Mouse (Mus musculus) 3T3-L1 (cell line): ENCODE measurements around the gene Nos3.
A peak's percentile ranks its signal among the peaks of the same experiment; 100 is the strongest.

Experiments used
- DNase-seq: peaks from one replicate; pipeline ENCODE4 v3.0.0-alpha.2; 2015; ENCODE audit warnings: low read depth, low spot score

The Nos3 gene

DNA sequence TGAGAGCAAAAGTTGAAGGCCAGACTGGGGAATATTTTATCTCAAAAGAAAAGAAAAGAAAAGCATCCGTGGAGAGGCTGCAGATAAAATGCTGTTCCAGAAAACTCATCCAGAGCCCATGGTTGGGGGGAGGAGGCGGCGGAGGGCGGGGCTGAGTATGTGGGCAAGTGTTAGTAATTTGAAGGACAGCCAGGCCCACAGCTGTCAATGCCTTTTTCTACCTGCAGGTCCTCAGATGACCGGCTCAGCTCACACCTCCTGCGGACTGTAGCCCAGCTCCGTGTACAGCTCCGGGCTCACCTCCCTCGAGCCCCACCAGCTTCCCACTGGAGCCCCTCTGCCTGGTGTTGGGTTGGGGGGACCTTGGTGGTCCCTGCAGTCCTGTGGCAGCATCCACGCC, 35.1 kb downstream of the Nos3 start:
- DNase-seq = no peak

- DNase-seq = no peak
Measured at GRCm38 (mm10) chr5:24400362-24400761, 35.8 kb downstream of the Nos3 start.

GRCm38 (mm10) chr5:24400911-24401605, 36.4 kb downstream of the Nos3 start:
- peak; percentile 28 for DNase-seq

DNA sequence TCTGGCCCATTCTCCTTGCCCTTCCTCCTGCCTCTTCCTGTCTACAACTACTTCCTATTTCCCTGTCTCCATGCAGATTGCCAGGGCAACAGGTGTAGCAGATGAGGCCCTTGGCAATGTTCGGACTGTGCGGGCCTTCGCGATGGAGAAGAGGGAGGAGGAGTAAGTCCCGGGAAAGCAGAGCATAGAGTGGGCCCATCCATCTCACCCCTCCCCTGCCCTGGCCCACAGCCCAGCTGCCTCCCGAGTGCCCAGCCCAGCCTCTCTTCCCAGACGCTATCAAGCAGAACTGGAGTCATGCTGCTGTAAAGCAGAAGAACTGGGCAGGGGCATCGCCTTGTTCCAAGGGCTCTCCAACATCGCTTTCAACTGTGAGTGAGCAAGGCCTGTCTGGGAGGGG, 37.4 kb downstream of the Nos3 start:
- no peak for DNase-seq

DNA sequence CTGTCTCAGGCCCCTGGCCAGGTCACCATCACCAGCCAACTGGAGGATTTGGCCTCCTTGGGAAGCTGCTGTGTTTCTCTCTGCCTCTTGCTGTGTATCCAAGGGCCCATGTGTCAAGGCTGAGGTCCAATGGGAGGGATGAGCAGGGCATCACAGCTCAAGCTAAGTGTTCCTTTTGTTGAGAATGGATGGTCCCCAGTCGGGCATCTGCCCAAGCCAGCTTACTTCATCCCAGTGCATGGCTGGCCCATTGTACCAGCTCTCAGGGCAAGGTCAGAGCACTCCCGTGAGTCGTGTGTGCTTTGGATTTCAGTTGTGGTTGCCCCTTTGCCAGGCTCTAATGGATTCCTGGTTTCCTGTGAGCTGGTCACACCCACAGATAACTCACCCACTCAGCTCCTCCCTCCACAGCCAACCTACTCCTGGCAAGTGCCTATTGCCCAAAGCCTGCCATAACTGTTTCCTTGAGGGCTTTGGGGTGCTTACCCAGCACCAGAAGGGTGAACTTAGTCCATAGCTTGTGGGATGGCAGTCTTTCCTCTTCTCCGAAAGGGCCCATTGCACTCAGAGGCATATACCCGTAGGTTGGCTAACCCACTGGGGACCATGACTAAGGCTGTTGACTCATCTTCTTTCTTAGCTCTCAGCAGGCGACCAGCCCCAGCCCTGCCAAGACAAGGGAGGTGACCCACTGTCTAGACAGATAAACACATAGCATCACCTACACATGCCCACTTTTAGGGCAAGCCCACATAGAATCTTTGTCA, 40.2 kb downstream of the Nos3 start:
- peak; percentile 95 for DNase-seq

DNA sequence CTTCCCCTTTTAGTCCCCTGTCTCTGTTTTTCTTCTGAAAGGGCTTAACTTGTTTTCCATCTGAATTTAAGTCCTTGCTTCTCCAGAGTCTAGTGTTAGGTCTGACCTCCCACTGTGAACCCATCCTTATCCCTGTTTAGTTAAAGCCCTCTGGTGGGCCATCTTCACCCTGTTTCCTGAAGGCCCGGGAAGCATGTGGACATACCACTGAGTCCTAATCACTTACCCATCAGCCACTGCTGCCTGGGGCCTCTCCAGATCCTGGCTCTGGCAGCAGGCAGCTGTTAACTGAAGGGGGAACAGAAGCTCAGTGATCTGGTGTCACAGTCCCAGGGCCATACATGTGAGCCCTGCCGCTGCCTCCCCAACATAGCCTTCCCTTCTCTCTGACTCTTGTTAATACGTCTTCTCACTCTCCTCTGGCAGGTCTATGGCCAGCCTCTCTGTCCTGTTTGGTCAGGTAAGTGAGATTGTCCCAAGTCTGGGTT, 40.8 kb downstream of the Nos3 start:
- no peak for DNase-seq

DNA sequence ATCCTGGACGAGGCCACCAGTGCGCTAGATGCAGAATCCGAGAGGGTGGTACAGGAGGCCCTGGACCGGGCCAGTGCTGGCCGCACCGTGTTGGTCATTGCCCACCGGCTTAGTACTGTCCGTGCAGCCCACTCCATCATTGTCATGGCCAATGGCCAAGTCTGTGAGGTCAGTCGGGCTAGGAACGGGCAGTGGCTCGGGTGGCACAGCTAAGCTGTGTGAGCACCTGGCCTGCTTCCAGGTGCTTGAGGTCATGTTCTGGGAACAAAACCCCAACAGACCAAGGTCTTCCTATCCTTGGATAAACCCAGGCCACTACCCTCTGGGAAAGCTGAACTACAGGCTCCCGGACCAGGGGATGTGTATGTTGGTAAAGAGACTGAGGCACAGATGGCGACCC, 44.0 kb downstream of the Nos3 start:
- DNase-seq = no peak

DNA sequence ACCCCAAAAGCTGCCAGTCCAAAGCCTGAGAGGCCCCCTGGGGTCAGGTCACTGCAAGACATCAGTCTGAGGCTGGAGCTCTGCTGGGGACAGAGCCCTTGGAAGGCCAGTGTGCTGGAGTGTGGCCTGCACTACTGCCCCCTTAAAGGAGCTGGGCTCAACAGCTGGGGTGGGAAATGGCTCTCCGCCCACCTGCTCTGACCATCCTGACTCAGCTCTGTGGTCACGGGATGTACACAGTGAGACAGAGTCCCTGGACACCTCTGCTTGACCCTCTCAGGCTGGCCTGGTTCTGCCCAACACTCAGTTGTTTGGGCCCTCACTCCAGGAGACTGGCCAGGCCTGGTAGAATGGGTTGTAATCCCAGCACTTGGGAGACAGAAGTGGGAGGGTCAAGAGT, 44.9 kb downstream of the Nos3 start:
- DNase-seq = peak; percentile 52

DNA sequence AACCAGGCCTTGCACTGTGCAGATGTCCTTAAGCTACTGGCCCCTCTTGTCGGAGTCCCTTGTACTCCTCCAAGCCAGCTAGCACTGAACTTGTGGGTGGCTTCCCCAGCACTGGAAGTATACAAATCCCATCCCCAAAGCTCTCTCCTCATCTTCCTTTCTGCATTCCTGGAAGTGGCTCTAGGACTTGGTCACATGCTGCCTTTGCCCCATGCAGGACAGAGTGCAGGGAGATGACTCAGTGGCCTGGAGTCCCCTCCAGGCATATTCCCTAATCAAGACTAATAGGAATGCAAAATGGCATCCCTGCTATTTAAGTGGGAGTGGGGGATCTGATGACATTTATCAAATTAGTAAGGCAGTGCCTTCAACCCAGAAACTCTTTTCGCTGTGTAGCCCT, 47.5 kb downstream of the Nos3 start:
- DNase-seq = peak; percentile 63

GRCm38 (mm10) chr5:24413042-24413693, 48.6 kb downstream of the Nos3 start, which contains the start of gene Asic3:
Asic3 (plus strand) TSS chr5:24413392.
- DNase-seq = no peak

DNA sequence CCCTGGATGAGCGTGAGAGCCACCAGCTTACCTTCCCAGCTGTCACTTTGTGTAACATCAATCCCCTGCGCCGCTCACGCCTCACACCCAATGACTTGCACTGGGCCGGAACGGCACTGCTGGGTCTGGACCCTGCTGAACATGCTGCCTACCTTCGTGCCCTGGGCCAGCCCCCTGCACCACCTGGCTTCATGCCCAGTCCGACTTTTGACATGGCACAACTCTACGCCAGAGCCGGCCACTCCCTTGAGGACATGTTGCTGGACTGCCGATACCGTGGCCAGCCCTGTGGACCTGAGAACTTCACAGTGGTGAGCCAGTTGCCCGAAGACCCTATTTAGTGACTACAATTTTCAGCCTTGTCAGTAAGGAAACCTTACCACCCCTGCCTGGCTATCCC, 49.3 kb downstream of the Nos3 start:
- no peak for DNase-seq

DNA sequence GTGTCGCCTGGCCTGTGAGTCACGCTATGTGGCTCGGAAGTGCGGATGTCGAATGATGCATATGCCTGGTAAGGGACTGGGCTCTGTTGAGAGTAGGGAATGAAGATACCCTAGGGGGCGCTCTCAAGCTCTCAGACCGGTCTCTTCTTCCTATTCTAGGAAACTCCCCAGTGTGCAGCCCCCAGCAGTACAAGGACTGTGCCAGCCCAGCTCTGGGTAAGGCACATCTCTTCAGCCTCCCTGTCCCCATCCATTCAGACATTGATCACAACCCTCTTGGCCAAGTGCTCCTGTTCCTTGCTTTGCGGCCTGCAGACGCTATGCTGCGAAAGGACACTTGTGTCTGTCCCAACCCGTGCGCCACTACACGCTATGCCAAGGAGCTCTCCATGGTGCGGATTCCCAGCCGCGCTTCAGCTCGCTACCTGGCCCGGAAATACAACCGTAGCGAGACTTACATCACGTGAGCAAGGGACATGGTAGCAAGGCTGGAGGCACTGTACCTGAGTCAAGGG, 51.7 kb downstream of the Nos3 start:
- peak; percentile 73 for DNase-seq

GRCm38 (mm10) chr5:24417587-24417986, 53.0 kb downstream of the Nos3 start:
- no peak for DNase-seq

- no peak for DNase-seq
Measured at GRCm38 (mm10) chr5:24420381-24420780, 55.8 kb downstream of the Nos3 start.

GRCm38 (mm10) chr5:24423129-24424003, 58.8 kb downstream of the Nos3 start, which contains the start of the genes Cdk5 and Slc4a2:
Cdk5 (minus strand) TSS chr5:24423530.
Slc4a2 (plus strand) TSS chr5:24423837.
- DNase-seq = peak; percentile 100

- DNase-seq = no peak
Measured at GRCm38 (mm10) chr5:24424004-24424781, 59.6 kb downstream of the Nos3 start.

- DNase-seq = peak; percentile 76
Measured at GRCm38 (mm10) chr5:24424861-24425411, 60.3 kb downstream of the Nos3 start.

GRCm38 (mm10) chr5:24425421-24426036, 60.9 kb downstream of the Nos3 start:
- peak; percentile 71 for DNase-seq

DNA sequence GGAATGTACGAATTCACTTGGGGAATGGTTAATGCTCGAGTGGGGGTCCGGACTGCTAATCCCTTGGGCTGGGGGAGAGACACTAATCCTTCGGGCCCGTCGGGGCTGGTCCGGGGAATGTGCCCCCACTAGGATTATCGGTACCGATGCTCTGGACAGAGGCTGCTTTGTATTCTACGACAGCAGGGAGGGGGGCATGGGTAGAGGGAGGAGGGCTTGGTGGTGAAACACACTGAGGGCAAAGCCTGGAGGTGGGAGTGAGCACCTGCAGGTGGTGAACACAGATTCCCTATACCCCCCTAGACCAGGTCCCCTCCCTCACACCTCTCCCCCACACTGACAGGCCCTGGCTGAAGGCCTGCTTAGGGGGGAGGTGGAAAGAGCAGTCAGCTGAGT, 61.4 kb downstream of the Nos3 start:
- DNase-seq = peak; percentile 25
